Mouse (Mus musculus): ENCODE measurements at regions not wholly inside any gene's neighbourhood (a gene's known extent, or its start where the extent isn't known, plus 50 kb on each side); places are given as distances from the start of the nearest gene placed in this dataset.

DNA sequence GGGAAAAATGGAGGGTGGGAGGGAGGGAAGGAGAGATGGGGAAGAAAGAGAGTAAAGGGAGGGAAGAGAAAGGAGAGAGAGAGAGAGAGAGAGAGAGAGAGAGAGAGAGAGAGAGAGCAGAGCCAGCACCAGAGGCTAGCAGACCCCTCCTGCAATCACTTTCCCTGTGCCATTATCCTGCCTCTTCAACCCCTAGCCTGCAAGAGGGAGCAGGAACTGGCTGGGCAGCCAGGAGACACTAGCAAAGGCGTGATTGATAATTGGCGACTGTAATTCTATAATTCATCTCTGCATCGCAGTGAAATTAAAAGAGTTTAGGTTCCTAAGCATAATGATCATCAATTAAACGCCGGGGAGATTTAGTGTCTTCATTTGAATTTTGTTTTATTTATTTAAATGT lies 190.1 kb upstream of the 4931429L15Rik start:
- Histone ChIP-seq H3K4me3 (ENCODE audit: low read length) (no peak overlapping the region), H3K9me3 (replicated peaks; ENCODE audit: control insufficient read depth, low read length) (peaks cover 4% of the 10 kb centered on the region), H3K9ac (ENCODE audit: low read length) (no peak overlapping the region), H3K27ac (ENCODE audit: low read length) (no peak overlapping the region), H3K36me3 (ENCODE audit: control insufficient read depth, insufficient read depth) (no peaks in the 10 kb centered on the region), H3K4me1 (ENCODE audit: control insufficient read depth, insufficient read depth, low read length) (no peaks in the 10 kb centered on the region), H3K27me3 (ENCODE audit: control insufficient read depth, insufficient read depth, low read length) (no peaks in the 10 kb centered on the region), H3K4me2 (ENCODE audit: low read depth, low read length) (no peak overlapping the region)
- WGBS = 60% methylated on average over 5 of the region's 5 CpGs
- ATAC-seq (replicated peaks; ENCODE audit: extremely low read depth, insufficient read depth, low FRiP score) = no peak

DNA sequence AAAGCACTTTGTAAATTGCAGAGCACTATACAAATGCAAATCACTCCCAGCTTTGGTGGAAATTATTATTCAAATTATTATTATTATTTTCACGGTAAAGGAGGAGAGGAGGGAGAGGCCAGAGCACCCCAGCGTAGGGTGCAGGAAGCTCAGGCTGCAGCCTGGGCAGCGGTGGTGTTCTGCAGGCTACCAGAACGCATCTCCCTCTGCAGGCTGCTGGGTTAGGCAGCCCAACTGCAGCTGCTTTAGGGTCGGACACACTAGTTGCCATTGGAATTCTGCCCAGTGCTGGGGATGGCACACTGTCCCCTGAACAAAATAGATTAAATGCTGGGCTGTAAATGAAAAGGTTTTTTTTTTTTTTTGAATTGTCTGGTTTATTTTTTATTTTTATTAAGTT lies 189.7 kb upstream of the 4931429L15Rik start:
- Histone ChIP-seq H3K9me3 (replicated peaks; ENCODE audit: control insufficient read depth, low read length) (peaks cover 4% of the 10 kb centered on the region), H3K4me2 (ENCODE audit: low read depth, low read length) (no peak overlapping the region), H3K4me1 (ENCODE audit: control insufficient read depth, insufficient read depth, low read length) (no peaks in the 10 kb centered on the region), H3K27ac (ENCODE audit: low read length) (no peak overlapping the region), H3K9ac (ENCODE audit: low read length) (no peak overlapping the region), H3K4me3 (ENCODE audit: low read length) (no peak overlapping the region), H3K27me3 (ENCODE audit: control insufficient read depth, insufficient read depth, low read length) (no peaks in the 10 kb centered on the region), H3K36me3 (ENCODE audit: control insufficient read depth, insufficient read depth) (no peaks in the 10 kb centered on the region)
- ATAC-seq (replicated peaks; ENCODE audit: extremely low read depth, insufficient read depth, low FRiP score) = no peak
- WGBS = 28% methylated on average over 5 of the region's 5 CpGs

DNA sequence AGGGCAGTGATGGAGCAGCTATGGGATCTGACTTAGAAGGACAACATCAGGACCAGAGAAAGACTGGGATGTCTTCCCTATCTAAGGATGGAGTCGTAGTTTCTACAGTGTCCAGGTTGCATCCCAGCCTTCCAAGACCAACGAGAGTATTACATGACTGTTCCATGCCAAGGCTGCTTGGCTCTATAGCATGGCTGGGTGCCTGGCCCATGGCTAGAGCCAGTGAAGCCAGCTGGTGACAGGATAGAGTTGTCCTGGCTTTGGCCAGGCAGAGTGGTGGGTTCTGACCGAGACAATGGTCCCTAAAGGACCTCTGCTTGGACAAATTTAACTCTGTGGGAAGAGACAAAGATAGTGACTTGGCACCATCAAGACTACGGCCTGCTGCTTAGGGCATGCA lies 187.2 kb upstream of the 4931429L15Rik start:
- Histone ChIP-seq H3K27ac (ENCODE audit: low read length) (no peak overlapping the region), H3K4me1 (ENCODE audit: control insufficient read depth, insufficient read depth, low read length) (no peaks in the 10 kb centered on the region), H3K27me3 (ENCODE audit: control insufficient read depth, insufficient read depth, low read length) (no peaks in the 10 kb centered on the region), H3K4me2 (ENCODE audit: low read depth, low read length) (no peak overlapping the region), H3K4me3 (ENCODE audit: low read length) (no peak overlapping the region), H3K36me3 (ENCODE audit: control insufficient read depth, insufficient read depth) (no peaks in the 10 kb centered on the region), H3K9me3 (replicated peaks; ENCODE audit: control insufficient read depth, low read length) (no peaks in the 10 kb centered on the region), H3K9ac (ENCODE audit: low read length) (no peak overlapping the region)
- no peak for ATAC-seq (replicated peaks; ENCODE audit: extremely low read depth, insufficient read depth, low FRiP score)
- 72% methylated on average over 4 of the region's 4 CpGs for WGBS

DNA sequence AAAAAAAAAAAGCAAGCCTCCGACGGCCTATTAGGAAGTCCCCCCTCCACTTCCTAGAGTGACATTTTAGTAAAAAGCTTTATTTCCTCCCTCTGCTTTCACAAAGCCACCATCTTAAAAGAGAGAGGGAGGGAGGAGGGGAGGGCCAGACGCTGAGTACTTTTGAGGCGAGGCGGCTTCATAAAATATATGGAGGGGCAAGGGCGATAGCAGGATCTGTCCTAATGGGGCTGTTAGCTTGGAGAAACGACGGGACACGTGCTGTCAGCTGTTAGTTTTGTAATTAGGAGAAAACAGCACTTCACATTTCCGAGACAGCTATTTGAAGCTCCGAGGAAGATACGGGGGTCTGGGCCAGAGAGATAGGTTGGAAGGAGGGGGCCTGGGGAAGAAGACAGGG lies 184.8 kb upstream of the 4931429L15Rik start:
- no peak overlapping the region for H3K4me2 ChIP-seq (ENCODE audit: low read depth, low read length)
- no peak for ATAC-seq (replicated peaks; ENCODE audit: extremely low read depth, insufficient read depth, low FRiP score)
- no peaks in the 10 kb centered on the region; the same call in 1 of the 2 replicates for H3K27me3 ChIP-seq (ENCODE audit: control insufficient read depth, insufficient read depth, low read length)
- WGBS = 62% methylated on average over 12 of the region's 12 CpGs
- H3K4me1 ChIP-seq (ENCODE audit: control insufficient read depth, insufficient read depth, low read length) = no peaks in the 10 kb centered on the region
- H3K27ac ChIP-seq (ENCODE audit: low read length) = no peak overlapping the region
- H3K9me3 ChIP-seq (replicated peaks; ENCODE audit: control insufficient read depth, low read length) = no peaks in the 10 kb centered on the region
- no peaks in the 10 kb centered on the region for H3K36me3 ChIP-seq (ENCODE audit: control insufficient read depth, insufficient read depth)
- no peak overlapping the region for H3K9ac ChIP-seq (ENCODE audit: low read length)
- no peak overlapping the region for H3K4me3 ChIP-seq (ENCODE audit: low read length)

DNA sequence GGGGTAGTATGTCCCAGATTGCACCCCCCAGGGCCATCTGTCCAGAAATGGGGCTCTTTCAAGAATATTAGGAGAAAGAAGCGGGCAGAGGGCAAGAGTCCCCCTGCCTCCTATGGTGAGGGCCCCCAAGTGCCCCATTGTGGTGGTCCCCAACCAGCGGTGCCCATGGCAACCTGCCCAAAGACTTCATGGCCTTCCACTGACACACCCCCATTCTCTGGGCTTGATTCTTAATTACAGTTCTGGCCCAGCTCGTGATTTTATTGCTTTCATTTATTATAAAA lies 184.3 kb upstream of the 4931429L15Rik start:
- H3K4me2 ChIP-seq (ENCODE audit: low read depth, low read length) = no peak overlapping the region
- no peaks in the 10 kb centered on the region for H3K9me3 ChIP-seq (replicated peaks; ENCODE audit: control insufficient read depth, low read length)
- H3K9ac ChIP-seq (ENCODE audit: low read length) = no peak overlapping the region
- H3K27ac ChIP-seq (ENCODE audit: low read length) = no peak overlapping the region
- WGBS = 70% methylated on average over 3 of the region's 3 CpGs
- H3K4me1 ChIP-seq (ENCODE audit: control insufficient read depth, insufficient read depth, low read length) = no peaks in the 10 kb centered on the region
- H3K36me3 ChIP-seq (ENCODE audit: control insufficient read depth, insufficient read depth) = no peaks in the 10 kb centered on the region
- H3K27me3 ChIP-seq (ENCODE audit: control insufficient read depth, insufficient read depth, low read length) = no peaks in the 10 kb centered on the region; the same call in 1 of the 2 replicates
- ATAC-seq (replicated peaks; ENCODE audit: extremely low read depth, insufficient read depth, low FRiP score) = no peak
- H3K4me3 ChIP-seq (ENCODE audit: low read length) = no peak overlapping the region

DNA sequence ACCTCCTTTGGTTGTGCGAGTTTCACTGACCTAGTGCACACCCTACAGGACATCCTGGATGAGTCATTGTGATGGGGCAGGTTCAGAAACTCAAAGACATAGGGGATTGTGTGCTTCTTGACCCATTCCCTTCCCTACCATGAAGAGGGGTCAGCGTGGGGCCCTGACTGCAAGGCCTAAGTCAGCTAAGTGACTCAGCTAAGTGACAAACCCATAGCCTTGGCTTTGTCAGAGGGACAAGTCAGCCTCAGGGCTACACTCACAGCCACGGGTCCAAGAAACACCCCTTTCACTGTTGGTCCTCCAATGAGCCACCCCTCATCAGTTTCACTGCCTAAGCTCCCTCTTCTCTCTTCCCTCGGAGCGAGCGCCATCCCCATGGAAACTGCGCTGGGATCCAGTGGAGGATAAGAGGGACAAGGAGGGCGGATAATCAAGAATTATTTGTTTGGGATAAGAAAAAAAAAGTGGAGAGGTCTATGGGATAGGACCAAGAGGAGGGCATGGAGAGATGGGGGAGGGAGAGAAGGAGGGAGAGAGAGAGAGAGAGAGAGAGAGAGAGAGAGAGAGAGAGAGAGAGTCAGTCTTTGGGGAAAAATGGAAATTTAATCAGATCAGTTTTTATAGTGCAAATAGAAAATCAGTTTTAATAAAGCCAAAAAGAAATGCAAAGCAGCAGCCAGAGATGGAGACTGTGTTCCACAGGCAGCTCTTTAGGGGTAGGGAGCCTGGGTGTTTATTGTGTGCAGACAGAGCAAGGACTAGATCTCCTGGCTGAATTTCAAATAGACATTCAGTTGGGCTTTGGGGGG lies 183.7 kb upstream of the 4931429L15Rik start:
- H3K4me1 ChIP-seq (ENCODE audit: control insufficient read depth, insufficient read depth, low read length) = no peaks in the 10 kb centered on the region
- H3K4me2 ChIP-seq (ENCODE audit: low read depth, low read length) = no peak overlapping the region
- H3K36me3 ChIP-seq (ENCODE audit: control insufficient read depth, insufficient read depth) = no peaks in the 10 kb centered on the region
- no peak overlapping the region for H3K4me3 ChIP-seq (ENCODE audit: low read length)
- H3K9ac ChIP-seq (ENCODE audit: low read length) = no peak overlapping the region
- no peaks in the 10 kb centered on the region; the same call in 1 of the 2 replicates for H3K27me3 ChIP-seq (ENCODE audit: control insufficient read depth, insufficient read depth, low read length)
- H3K9me3 ChIP-seq (replicated peaks; ENCODE audit: control insufficient read depth, low read length) = no peaks in the 10 kb centered on the region
- WGBS = 73% methylated on average over 8 of the region's 8 CpGs
- no peak for ATAC-seq (replicated peaks; ENCODE audit: extremely low read depth, insufficient read depth, low FRiP score)
- H3K27ac ChIP-seq (ENCODE audit: low read length) = no peak overlapping the region

DNA sequence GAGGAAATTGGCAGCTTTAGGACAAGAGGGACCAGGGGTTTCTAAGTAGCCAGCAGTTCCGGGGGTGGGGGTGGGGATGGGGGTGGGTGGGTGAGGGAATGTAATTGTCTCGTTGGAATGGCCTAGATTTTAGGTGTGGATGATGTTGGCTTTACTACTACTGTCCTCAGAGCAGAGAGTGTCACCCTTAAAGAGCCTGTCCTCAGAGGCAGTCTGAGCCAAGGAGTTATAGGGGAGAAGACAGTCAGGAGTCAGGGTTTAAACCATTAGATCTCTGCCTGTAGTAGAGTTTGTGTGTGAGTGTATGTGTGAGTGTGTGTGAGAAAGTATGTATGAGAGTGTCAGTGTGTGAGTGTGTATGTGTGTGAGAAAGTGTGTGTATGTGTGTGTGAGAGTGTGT lies 179.6 kb upstream of the 4931429L15Rik start:
- Histone ChIP-seq H3K4me2 (ENCODE audit: low read depth, low read length) (no peak overlapping the region), H3K27me3 (ENCODE audit: control insufficient read depth, insufficient read depth, low read length) (no peaks in the 10 kb centered on the region; the same call in 1 of the 2 replicates), H3K27ac (ENCODE audit: low read length) (no peak overlapping the region), H3K4me3 (ENCODE audit: low read length) (no peak overlapping the region), H3K4me1 (ENCODE audit: control insufficient read depth, insufficient read depth, low read length) (no peaks in the 10 kb centered on the region), H3K9me3 (replicated peaks; ENCODE audit: control insufficient read depth, low read length) (no peaks in the 10 kb centered on the region), H3K36me3 (ENCODE audit: control insufficient read depth, insufficient read depth) (no peaks in the 10 kb centered on the region), H3K9ac (ENCODE audit: low read length) (no peak overlapping the region)
- ATAC-seq (replicated peaks; ENCODE audit: extremely low read depth, insufficient read depth, low FRiP score) = no peak
- 29% methylated on average over 2 of the region's 2 CpGs for WGBS

DNA sequence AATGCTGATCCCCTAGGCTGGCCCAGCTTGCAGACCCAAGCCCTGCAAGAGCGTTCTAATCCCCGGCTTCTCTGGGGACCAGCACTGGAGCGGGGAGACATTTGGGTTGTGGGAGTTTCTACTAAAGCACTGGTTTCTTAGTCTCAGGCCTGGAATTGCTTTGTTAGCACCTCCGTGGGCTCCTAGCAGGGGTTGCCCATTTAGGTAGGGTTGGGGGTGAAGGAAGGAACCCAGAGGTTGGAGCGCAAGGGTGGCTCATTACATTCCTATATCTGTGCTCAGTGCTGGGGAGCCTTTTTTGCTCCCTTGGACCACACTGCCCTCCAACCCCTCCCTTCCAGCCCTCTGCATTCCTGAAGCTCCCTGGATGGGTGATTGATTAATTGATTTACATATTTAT lies 179.1 kb upstream of the 4931429L15Rik start:
- H3K4me3 ChIP-seq (ENCODE audit: low read length) = no peak overlapping the region
- no peak overlapping the region for H3K27ac ChIP-seq (ENCODE audit: low read length)
- no peak overlapping the region for H3K9ac ChIP-seq (ENCODE audit: low read length)
- no peak for ATAC-seq (replicated peaks; ENCODE audit: extremely low read depth, insufficient read depth, low FRiP score)
- H3K36me3 ChIP-seq (ENCODE audit: control insufficient read depth, insufficient read depth) = no peaks in the 10 kb centered on the region
- H3K4me2 ChIP-seq (ENCODE audit: low read depth, low read length) = no peak overlapping the region
- WGBS = 51% methylated on average over 5 of the region's 5 CpGs
- no peaks in the 10 kb centered on the region; the same call in 1 of the 2 replicates for H3K27me3 ChIP-seq (ENCODE audit: control insufficient read depth, insufficient read depth, low read length)
- H3K4me1 ChIP-seq (ENCODE audit: control insufficient read depth, insufficient read depth, low read length) = no peaks in the 10 kb centered on the region
- no peaks in the 10 kb centered on the region for H3K9me3 ChIP-seq (replicated peaks; ENCODE audit: control insufficient read depth, low read length)

DNA sequence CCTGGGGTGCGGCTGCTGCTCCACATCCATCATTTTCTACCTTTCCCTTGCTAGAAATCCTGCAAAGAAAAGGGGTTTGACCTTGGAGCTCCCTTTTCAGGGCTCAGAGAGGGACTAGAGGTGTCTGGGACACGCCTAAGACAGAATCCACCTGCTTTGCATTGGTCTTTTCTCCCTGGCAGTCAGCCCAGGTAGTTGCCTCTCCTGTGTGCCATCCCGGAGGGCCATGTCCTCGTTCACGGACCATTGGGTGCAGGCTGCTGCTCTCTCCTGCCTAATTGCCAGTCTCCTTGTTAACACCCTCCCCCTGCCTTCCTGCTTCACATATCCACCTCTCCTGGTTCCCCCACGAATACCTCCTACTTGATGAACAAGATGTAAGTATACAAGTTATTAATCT lies 175.5 kb upstream of the 4931429L15Rik start:
- H3K4me1 ChIP-seq (ENCODE audit: control insufficient read depth, insufficient read depth, low read length) = no peaks in the 10 kb centered on the region
- no peaks in the 10 kb centered on the region for H3K9me3 ChIP-seq (replicated peaks; ENCODE audit: control insufficient read depth, low read length)
- H3K4me3 ChIP-seq (ENCODE audit: low read length) = no peak overlapping the region
- no peak overlapping the region for H3K4me2 ChIP-seq (ENCODE audit: low read depth, low read length)
- no peak overlapping the region for H3K9ac ChIP-seq (ENCODE audit: low read length)
- WGBS = 62% methylated on average over 6 of the region's 6 CpGs
- no peak overlapping the region for H3K27ac ChIP-seq (ENCODE audit: low read length)
- H3K27me3 ChIP-seq (ENCODE audit: control insufficient read depth, insufficient read depth, low read length) = no peaks in the 10 kb centered on the region; the same call in 1 of the 2 replicates
- no peaks in the 10 kb centered on the region for H3K36me3 ChIP-seq (ENCODE audit: control insufficient read depth, insufficient read depth)
- ATAC-seq (replicated peaks; ENCODE audit: extremely low read depth, insufficient read depth, low FRiP score) = no peak
